Mouse (Mus musculus) MEL (cell line): Measurements from ENCODE around the gene Myo1g. TPM values are rescaled to one million over a fixed set of nuclear protein-coding genes. Genes with fewer than 3 reads are reported as not detected.

Source experiments
- DNase-seq: peaks from one replicate; pipeline ENCODE4 v3.0.0; 2011; ENCODE audit warnings: low read depth, low spot score
- H3K27ac ChIP-seq: 2 replicates; pipeline ENCODE4 v1.5.1; 2012; ENCODE audit warnings: low read depth, mild to moderate bottlenecking, control low read depth, low read length, moderate library complexity; ENCODE audit not compliant: control insufficient read depth
- H3K27me3 ChIP-seq, 2 experiments: fragments of 150-350 bp in 1 of 2; sonication (generic) in 1 of 2; 2 replicates each; pipeline ENCODE4 v1.6.1; 2012; ENCODE audit warnings: low read length in 2 of 2, mild to moderate bottlenecking in 2 of 2, improper control_type of control experiment in 1 of 2, moderate library complexity in 1 of 2; ENCODE audit not compliant: insufficient read depth in 2 of 2, control insufficient read depth in 1 of 2
- H3K36me3 ChIP-seq, 2 experiments: 2 replicates each; pipeline ENCODE4 v1.6.1; 2012 to 2014; ENCODE audit warnings: low read length in 2 of 2, improper control_type of control experiment in 1 of 2, inconsistent platforms in 1 of 2, mild to moderate bottlenecking in 1 of 2; ENCODE audit not compliant: insufficient read depth in 2 of 2, control insufficient read depth in 1 of 2
- H3K4me1 ChIP-seq, 2 experiments: fragments of 150-350 bp in 1 of 2; sonication (generic) in 1 of 2; 2 replicates each; pipeline ENCODE4 v1.6.1; 2012; ENCODE audit warnings: low read length in 2 of 2, improper control_type of control experiment in 1 of 2, mild to moderate bottlenecking in 1 of 2; ENCODE audit not compliant: insufficient read depth in 2 of 2, control insufficient read depth in 1 of 2
- H3K4me3 ChIP-seq, 2 experiments: fragments of 150-350 bp in 1 of 2; sonication (generic) in 1 of 2; 2 replicates each; pipeline ENCODE4 v1.5.1; 2012; ENCODE audit warnings: low read depth in 2 of 2, low read length in 2 of 2, mild to moderate bottlenecking in 2 of 2, moderate library complexity in 2 of 2, control low read depth in 1 of 2, improper control_type of control experiment in 1 of 2; ENCODE audit not compliant: control insufficient read depth in 1 of 2, insufficient read depth in 1 of 2
- H3K79me2 ChIP-seq: 2 replicates; pipeline ENCODE4 v1.6.1; 2012; ENCODE audit warnings: mild to moderate bottlenecking, low read length, moderate library complexity; ENCODE audit not compliant: control insufficient read depth, poor library complexity, insufficient read depth
- H3K9ac ChIP-seq: 2 replicates; pipeline ENCODE4 v1.6.1; 2012; ENCODE audit warnings: low read depth, mild to moderate bottlenecking, control low read depth, low read length, moderate library complexity; ENCODE audit not compliant: control insufficient read depth, poor library complexity, severe bottlenecking
- H3K9me3 ChIP-seq: fragments of 150-350 bp; sonication (generic); replicated peaks from 2 replicates; pipeline ENCODE4 v1.6.1; 2012; ENCODE audit warnings: mild to moderate bottlenecking, low read length, improper control_type of control experiment, moderate library complexity; ENCODE audit not compliant: insufficient read depth
- BHLHE40 ChIP-seq: IDR thresholded peaks from 2 replicates; pipeline ENCODE4 v1.6.1; 2012; ENCODE audit warnings: low read depth, mild to moderate bottlenecking, inconsistent platforms, low read length, improper control_type of control experiment, borderline replicate concordance
- CHD1 ChIP-seq: IDR thresholded peaks from 2 replicates; pipeline ENCODE4 v1.6.1; 2012; ENCODE audit warnings: low read depth, mild to moderate bottlenecking, inconsistent platforms, low read length, improper control_type of control experiment
- CHD2 ChIP-seq: IDR thresholded peaks from 2 replicates; pipeline ENCODE4 v1.6.1; 2011; ENCODE audit warnings: low read length, improper control_type of control experiment
- CTCF ChIP-seq, 3 experiments: IDR thresholded peaks in 2 of 3; conservative IDR thresholded peaks in 1 of 3; 2 replicates each; pipeline ENCODE4 v1.5.1; 2011 to 2012; ENCODE audit warnings: low read length in 3 of 3, low read depth in 2 of 3, mild to moderate bottlenecking in 2 of 3, improper control_type of control experiment in 1 of 3, inconsistent platforms in 1 of 3, mixed read lengths in 1 of 3, moderate library complexity in 1 of 3; ENCODE audit not compliant: control insufficient read depth in 1 of 3, insufficient read depth in 1 of 3, poor library complexity in 1 of 3, severe bottlenecking in 1 of 3
- E2F4 ChIP-seq: IDR thresholded peaks from 2 replicates; pipeline ENCODE4 v1.6.1; 2011; ENCODE audit warnings: low read depth, low read length, improper control_type of control experiment, borderline replicate concordance
- ELF1 ChIP-seq: IDR thresholded peaks from 2 replicates; pipeline ENCODE4 v1.6.1; 2014; ENCODE audit warnings: low read depth, mild to moderate bottlenecking, inconsistent platforms, low read length, improper control_type of control experiment, moderate library complexity
- EP300 ChIP-seq, 2 experiments: IDR thresholded peaks; 2 replicates each; pipeline ENCODE4 v1.6.1; 2011; ENCODE audit warnings: improper control_type of control experiment in 2 of 2, low read length in 2 of 2, low read depth in 1 of 2, mild to moderate bottlenecking in 1 of 2
- ETS1 ChIP-seq: IDR thresholded peaks from 2 replicates; pipeline ENCODE4 v1.6.1; 2012; ENCODE audit warnings: low read depth, mild to moderate bottlenecking, inconsistent platforms, low read length, improper control_type of control experiment, moderate library complexity
- GABPA ChIP-seq: IDR thresholded peaks from 2 replicates; pipeline ENCODE4 v1.6.1; 2012; ENCODE audit warnings: low read depth, mild to moderate bottlenecking, inconsistent platforms, low read length, improper control_type of control experiment, moderate library complexity
- GATA1 ChIP-seq: IDR thresholded peaks from 2 replicates; pipeline ENCODE4 v1.6.1; 2011; ENCODE audit warnings: low read depth, low read length, improper control_type of control experiment
- HCFC1 ChIP-seq: IDR thresholded peaks from 2 replicates; pipeline ENCODE4 v1.6.1; 2012; ENCODE audit warnings: low read depth, mild to moderate bottlenecking, inconsistent platforms, low read length, improper control_type of control experiment, moderate library complexity
- JUND ChIP-seq: IDR thresholded peaks from 2 replicates; pipeline ENCODE4 v1.6.1; 2011; ENCODE audit warnings: low read depth, mild to moderate bottlenecking, improper control_type of control experiment, low read length
- KAT2A ChIP-seq: conservative IDR thresholded peaks from 2 replicates; pipeline ENCODE4 v1.6.1; 2012; ENCODE audit warnings: low read depth, low read length, improper control_type of control experiment, inconsistent platforms
- MAFK ChIP-seq: IDR thresholded peaks from 2 replicates; pipeline ENCODE4 v1.6.1; 2011; ENCODE audit warnings: low read depth, mild to moderate bottlenecking, low read length, improper control_type of control experiment, borderline replicate concordance
- MAX ChIP-seq: IDR thresholded peaks from 2 replicates; pipeline ENCODE4 v1.6.1; 2011; ENCODE audit warnings: low read length, improper control_type of control experiment
- MAZ ChIP-seq: IDR thresholded peaks from 2 replicates; pipeline ENCODE4 v1.6.1; 2012; ENCODE audit warnings: low read depth, mild to moderate bottlenecking, inconsistent platforms, low read length, improper control_type of control experiment
- MEF2A ChIP-seq: IDR thresholded peaks from 2 replicates; pipeline ENCODE4 v1.6.1; 2014; ENCODE audit warnings: low read depth, mild to moderate bottlenecking, inconsistent platforms, low read length, improper control_type of control experiment; ENCODE audit not compliant: poor library complexity, insufficient replicate concordance, severe bottlenecking; ENCODE audit errors: extremely low read depth
- MXI1 ChIP-seq: IDR thresholded peaks from 2 replicates; pipeline ENCODE4 v1.6.1; 2011; ENCODE audit warnings: mild to moderate bottlenecking, low read depth, low read length, improper control_type of control experiment
- MYC ChIP-seq: IDR thresholded peaks from 2 replicates; pipeline ENCODE4 v1.6.1; 2011; ENCODE audit warnings: low read depth, mild to moderate bottlenecking, low read length, improper control_type of control experiment, moderate library complexity
- NELFE ChIP-seq: IDR thresholded peaks from 2 replicates; pipeline ENCODE4 v1.6.1; 2011; ENCODE audit warnings: low read depth, low read length, improper control_type of control experiment
- NRF1 ChIP-seq: IDR thresholded peaks from 2 replicates; pipeline ENCODE4 v1.6.1; 2014; ENCODE audit warnings: low read depth, mild to moderate bottlenecking, inconsistent platforms, low read length, improper control_type of control experiment, moderate library complexity; ENCODE audit not compliant: poor library complexity, insufficient read depth, severe bottlenecking
- POLR2A ChIP-seq, 2 experiments: IDR thresholded peaks; 2 replicates each; pipeline ENCODE4 v1.6.1; 2011 to 2012; ENCODE audit warnings: low read length in 2 of 2, mild to moderate bottlenecking in 2 of 2, control low read depth in 1 of 2, improper control_type of control experiment in 1 of 2, low read depth in 1 of 2, moderate library complexity in 1 of 2; ENCODE audit not compliant: control insufficient read depth in 1 of 2, insufficient read depth in 1 of 2, poor library complexity in 1 of 2
- POLR2AphosphoS2 ChIP-seq: IDR thresholded peaks from 2 replicates; pipeline ENCODE4 v1.6.1; 2011; ENCODE audit warnings: low read length, improper control_type of control experiment
- POLR2AphosphoS5 ChIP-seq: IDR thresholded peaks from 2 replicates; pipeline ENCODE4 v1.6.1; 2012; ENCODE audit warnings: low read depth, borderline replicate concordance, mild to moderate bottlenecking, inconsistent platforms, low read length, moderate library complexity, mixed read lengths
- RAD21 ChIP-seq: IDR thresholded peaks from 2 replicates; pipeline ENCODE4 v1.6.1; 2011; ENCODE audit warnings: mild to moderate bottlenecking, low read depth, low read length, improper control_type of control experiment
- SIN3A ChIP-seq: IDR thresholded peaks from 2 replicates; pipeline ENCODE4 v1.6.1; 2012; ENCODE audit warnings: low read length, improper control_type of control experiment, inconsistent platforms
- SMC3 ChIP-seq: IDR thresholded peaks from 2 replicates; pipeline ENCODE4 v1.6.1; 2011; ENCODE audit warnings: low read depth, low read length, improper control_type of control experiment
- TAL1 ChIP-seq: IDR thresholded peaks from 2 replicates; pipeline ENCODE4 v1.6.1; 2012; ENCODE audit warnings: mild to moderate bottlenecking, inconsistent platforms, low read length, moderate library complexity, mixed read lengths
- TBP ChIP-seq: IDR thresholded peaks from 2 replicates; pipeline ENCODE4 v1.8.0; 2011; ENCODE audit warnings: low read depth, low read length, improper control_type of control experiment
- TCF12 ChIP-seq: IDR thresholded peaks from 2 replicates; pipeline ENCODE4 v1.6.1; 2014; ENCODE audit warnings: low read depth, mild to moderate bottlenecking, inconsistent platforms, low read length, improper control_type of control experiment, moderate library complexity
- UBTF ChIP-seq: IDR thresholded peaks from 2 replicates; pipeline ENCODE4 v1.6.1; 2012; ENCODE audit warnings: low read depth, mild to moderate bottlenecking, inconsistent platforms, low read length, improper control_type of control experiment, moderate library complexity, borderline replicate concordance; ENCODE audit not compliant: insufficient read depth
- USF1 ChIP-seq: IDR thresholded peaks from 2 replicates; pipeline ENCODE4 v1.6.1; 2014; ENCODE audit warnings: low read depth, mild to moderate bottlenecking, inconsistent platforms, low read length, improper control_type of control experiment, moderate library complexity
- USF2 ChIP-seq, 2 experiments: IDR thresholded peaks; 2 replicates each; pipeline ENCODE4 v1.6.1; 2011 to 2012; ENCODE audit warnings: improper control_type of control experiment in 2 of 2, low read length in 2 of 2, borderline replicate concordance in 1 of 2, inconsistent platforms in 1 of 2, low read depth in 1 of 2, mild to moderate bottlenecking in 1 of 2; ENCODE audit not compliant: insufficient read depth in 1 of 2
- ZC3H11A ChIP-seq: IDR thresholded peaks from 2 replicates; pipeline ENCODE4 v1.6.1; 2012; ENCODE audit warnings: low read depth, mild to moderate bottlenecking, inconsistent platforms, low read length, improper control_type of control experiment
- ZKSCAN1 ChIP-seq: IDR thresholded peaks from 2 replicates; pipeline ENCODE4 v1.6.1; 2012; ENCODE audit warnings: low read depth, mild to moderate bottlenecking, inconsistent platforms, low read length, improper control_type of control experiment, moderate library complexity
- ZNF384 ChIP-seq: IDR thresholded peaks from 2 replicates; pipeline ENCODE4 v1.6.1; 2012; ENCODE audit warnings: low read depth, mild to moderate bottlenecking, inconsistent platforms, low read length, improper control_type of control experiment
- polyA plus RNA-seq, 2 experiments: library from polyadenylated mRNA; stranded (reverse) in 1 of 2; unstranded in 1 of 2; fragments of >175 nt in 1 of 2; fragments of >200 nt in 1 of 2; gene quantifications; 2 replicates each; pipeline versions ENCODE4 v1.2.1 to v1.2.4; 2012; ENCODE audit warnings: low replicate concordance in 2 of 2, low read depth in 1 of 2; ENCODE audit not compliant: insufficient read length in 2 of 2, insufficient read depth in 1 of 2, missing spikeins in 1 of 2
- total RNA-seq: library from RNA; depleted of rRNA; stranded (reverse); fragments of 300-350 nt; gene quantifications from 2 replicates; pipeline ENCODE4 v1.2.3, GENCODE M21; 2012

Gene Myo1g
- total and polyA plus RNA-seq, 3 experiments: 19.4 to 33.3 TPM; not detected in 1

DNA sequence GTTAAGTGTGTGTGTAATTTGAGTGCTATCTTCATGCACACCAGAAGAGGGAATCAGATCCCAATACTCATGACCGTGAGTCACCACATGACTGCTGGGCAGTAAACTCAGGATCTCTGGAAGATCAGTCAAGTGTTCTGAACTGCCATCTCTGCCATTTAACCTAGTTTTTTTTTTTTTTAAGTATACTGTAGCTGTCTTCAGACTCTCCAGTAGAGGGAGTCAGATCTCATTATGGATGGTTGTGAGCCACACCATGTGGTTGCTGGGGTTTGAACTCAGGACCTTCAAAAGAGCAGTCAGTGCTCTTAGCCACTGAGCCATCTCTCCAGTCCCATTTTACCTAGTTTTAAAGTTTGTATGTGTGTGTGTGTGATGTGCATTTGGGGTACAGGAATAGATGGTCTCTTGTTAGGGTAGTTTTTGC, 2.9 kb upstream of the Myo1g start:
- Histone ChIP-seq H3K4me1 (peaks cover 7 to 28% of the 10 kb centered on the region in 2 experiments; a peak in 3 of 4 replicates), H3K79me2 (peaks cover 27% of the 10 kb centered on the region), H3K27ac (no peak overlapping the region)

GRCm38 (mm10) chr11:6522782-6523525, 2.2 kb upstream of the Myo1g start:
- no peak overlapping the region for H3K27ac ChIP-seq
- peaks cover 7 to 28% of the 10 kb centered on the region in 2 experiments; a peak in 3 of 4 replicates for H3K4me1 ChIP-seq
- no peaks in the 10 kb centered on the region for H3K27me3 ChIP-seq
- peak; percentile 27 for DNase-seq
- no peaks in the 10 kb centered on the region for H3K9me3 ChIP-seq
- H3K36me3 ChIP-seq: peaks cover 22 to 25% of the 10 kb centered on the region in 2 experiments
- peaks cover 21% of the 10 kb centered on the region for H3K79me2 ChIP-seq
- H3K9ac ChIP-seq: no peak overlapping the region
- no peak overlapping the region for H3K4me3 ChIP-seq
- TF ChIP-seq MAFK (no peak), SMC3 (no peak), UBTF (no peak), HCFC1 (no peak; the same call in 1 of the 2 replicates), GATA1 (no peak), POLR2AphosphoS2 (no peak), CHD2 (no peak), BHLHE40 (no peak), JUND (no peak), KAT2A (no peak), TBP (no peak), USF2 (IDR thresholded peaks at IDR 0.05; ENCODE audit: borderline replicate concordance in 1 of 2, insufficient read depth in 1 of 2, low read depth in 1 of 2, low read length in 2 of 2) (no peak), MXI1 (no peak), USF1 (no peak), TCF12 (no peak), MAZ (no peak)

More for the DNA sequence above, 2.9 kb upstream of the Myo1g start:
- Histone ChIP-seq H3K27me3 (no peaks in the 10 kb centered on the region), H3K36me3 (peaks cover 22 to 25% of the 10 kb centered on the region in 2 experiments), H3K9me3 (no peaks in the 10 kb centered on the region), H3K9ac (no peak overlapping the region), H3K4me3 (no peak overlapping the region)
- peak; percentile 83 for DNase-seq
- no peak for TF ChIP-seq CHD2
- no peak for TF ChIP-seq NELFE
- no peak for TF ChIP-seq NRF1
- TF ChIP-seq MAX: peak; percentile 51; the same call in 1 of the 2 replicates
- no peak for TF ChIP-seq JUND
- TF ChIP-seq GABPA: no peak
- TF ChIP-seq ZC3H11A: no peak
- TF ChIP-seq MYC: peak; percentile 96
- TF ChIP-seq CHD1: no peak
- peak in 1 of 2 experiments; percentile 52; a peak in 2 of 4 replicates for TF ChIP-seq POLR2A (IDR thresholded peaks at IDR 0.05; ENCODE audit: control insufficient read depth in 1 of 2, insufficient read depth in 1 of 2, low read depth in 1 of 2, low read length in 2 of 2, poor library complexity in 1 of 2)
- TF ChIP-seq ELF1: no peak
- no peak for TF ChIP-seq E2F4
- TF ChIP-seq POLR2AphosphoS5: peak; percentile 84; the same call in 1 of the 2 replicates
- TF ChIP-seq EP300 (IDR thresholded peaks at IDR 0.05; ENCODE audit: low read depth in 1 of 2, low read length in 2 of 2): no peak
- TF ChIP-seq SMC3: peak; percentile 29; the same call in 1 of the 2 replicates
- TF ChIP-seq RAD21: no peak
- peak; percentile 98 for TF ChIP-seq TBP
- no peak for TF ChIP-seq TAL1
- TF ChIP-seq USF1: no peak
- no peak for TF ChIP-seq ZKSCAN1
- TF ChIP-seq CTCF (IDR thresholded peaks at IDR 0.05 in 2 of 3, conservative IDR thresholded peaks at IDR 0.05 in 1 of 3; ENCODE audit: control insufficient read depth in 1 of 3, insufficient read depth in 1 of 3, low read depth in 2 of 3, low read length in 3 of 3, poor library complexity in 1 of 3, severe bottlenecking in 1 of 3): peak in 2 of 3 experiments; percentile 37 to 67
- TF ChIP-seq SIN3A: no peak
- peak; percentile 97 for TF ChIP-seq ZNF384
- TF ChIP-seq POLR2AphosphoS2: peak; percentile 71; the same call in 1 of the 2 replicates
- no peak for TF ChIP-seq ETS1
- no peak for TF ChIP-seq MEF2A
- TF ChIP-seq UBTF: no peak
